Mouse (Mus musculus) neural tube, embryonic 15.5 days (tissue): ENCODE data around the gene Nipsnap3b. TPM values are rescaled to one million over a fixed set of nuclear protein-coding genes. Genes with fewer than 3 reads are reported as not detected.

Experiments used
- ATAC-seq: fragments of 200-750 bp; cut with Nextera tagmentation; 2 replicates; pipeline ENCODE4 v1.8.0; 2017; ENCODE audit warnings: mild to moderate bottlenecking, moderate TSS enrichment, moderate library complexity; ENCODE audit not compliant: low FRiP score
- H3K27ac ChIP-seq: fragments of 300-500 bp; sonication (generic); replicated peaks from 2 replicates; pipeline ENCODE4 v1.5.1; 2015; ENCODE audit warnings: mild to moderate bottlenecking, inconsistent platforms
- H3K27me3 ChIP-seq: fragments of 300-500 bp; sonication (generic); replicated peaks from 2 replicates; pipeline ENCODE4 v1.6.1; 2015; ENCODE audit warnings: inconsistent platforms
- H3K36me3 ChIP-seq: fragments of 300-500 bp; sonication (generic); 2 replicates; pipeline ENCODE4 v1.6.1; 2015; ENCODE audit warnings: inconsistent platforms
- H3K4me1 ChIP-seq: fragments of 300-500 bp; sonication (generic); 2 replicates; pipeline ENCODE4 v1.6.1; 2015; ENCODE audit warnings: inconsistent platforms
- H3K4me2 ChIP-seq: fragments of 300-500 bp; sonication (generic); 2 replicates; pipeline ENCODE4 v1.6.1; 2015; ENCODE audit warnings: inconsistent platforms, mild to moderate bottlenecking, moderate library complexity
- H3K4me3 ChIP-seq: fragments of 300-500 bp; sonication (generic); replicated peaks from 2 replicates; pipeline ENCODE4 v1.5.1; 2015; ENCODE audit warnings: mild to moderate bottlenecking, inconsistent platforms
- H3K9ac ChIP-seq: fragments of 300-500 bp; sonication (generic); replicated peaks from 2 replicates; pipeline ENCODE4 v1.6.1; 2015; ENCODE audit warnings: mild to moderate bottlenecking, inconsistent platforms
- H3K9me3 ChIP-seq: fragments of 300-500 bp; sonication (generic); replicated peaks from 2 replicates; pipeline ENCODE4 v1.6.1; 2016; ENCODE audit warnings: inconsistent platforms
- WGBS: fragments of 180-500 bp; shearing (Covaris S2); methylation state at CpG from one replicate; pipeline ENCODE4 v1.1.7; 2015; ENCODE audit warnings: mixed read lengths; 5-methylcytosine and 5-hydroxymethylcytosine counted together
- polyA plus RNA-seq: library from polyadenylated mRNA; unstranded; fragments of >200 nt; fragmentation: Nextera tagmentation; extraction: Ambion mirVana; gene quantifications from 2 replicates; pipeline ENCODE4 v1.2.1, GENCODE M21; 2015

The Nipsnap3b gene
- polyA plus RNA-seq, result 156 and 189 TPM in 2 replicates

GRCm38 (mm10) chr4:53011732-53012361 is at the start of gene Nipsnap3b:
Gene Nipsnap3b (plus strand): TSS chr4:53011880.
- Histone ChIP-seq H3K27ac (peak within 1 kb of the TSS; percentile 90), H3K4me1 (peaks cover 12% of the 10 kb centered on the region), H3K9me3 (no peaks in the 10 kb centered on the region), H3K4me3 (peak within 1 kb of the TSS; percentile 86), H3K9ac (peak within 1 kb of the TSS; percentile 84), H3K4me2 (peak within 1 kb of the TSS; percentile 55), H3K36me3 (peaks cover 17% of the 10 kb centered on the region), H3K27me3 (no peaks in the 10 kb centered on the region)
- under 1% methylated on average over 63 of the region's 63 CpGs for WGBS
- peak; percentile 96 for ATAC-seq

GRCm38 (mm10) chr4:52964247-52964646 is 47.4 kb upstream of the Nipsnap3b start, which contains the start of gene Olfr270:
Gene Olfr270 (plus strand): TSS chr4:52964547.
- H3K4me3 ChIP-seq, result no peak within 1 kb of the TSS

GRCm38 (mm10) chr4:52985216-52985615 is 26.5 kb upstream of the Nipsnap3b start:
- WGBS, result 73% methylated on average over 2 of the region's 2 CpGs
- H3K4me1 ChIP-seq, result peaks cover 4% of the 10 kb centered on the region; the same call in 1 of the 2 replicates
- H3K27me3 ChIP-seq, result no peaks in the 10 kb centered on the region
- no peak overlapping the region for H3K9ac ChIP-seq
- no peak for ATAC-seq
- no peak overlapping the region for H3K4me3 ChIP-seq
- no peaks in the 10 kb centered on the region for H3K9me3 ChIP-seq
- H3K27ac ChIP-seq, result no peak overlapping the region
- no peaks in the 10 kb centered on the region for H3K36me3 ChIP-seq
- H3K4me2 ChIP-seq, result no peak overlapping the region

More at GRCm38 (mm10) chr4:52964247-52964646, 47.4 kb upstream of the Nipsnap3b start, which contains the start of gene Olfr270:
- Histone ChIP-seq H3K9ac (no peak within 1 kb of the TSS), H3K9me3 (no peaks in the 10 kb centered on the region), H3K4me1 (no peaks in the 10 kb centered on the region), H3K27ac (no peak within 1 kb of the TSS), H3K27me3 (no peaks in the 10 kb centered on the region), H3K36me3 (no peaks in the 10 kb centered on the region), H3K4me2 (no peak within 1 kb of the TSS)
- no peak for ATAC-seq

GRCm38 (mm10) chr4:52986266-52986665 is 25.4 kb upstream of the Nipsnap3b start:
- Histone ChIP-seq H3K9me3 (no peaks in the 10 kb centered on the region), H3K4me3 (no peak overlapping the region), H3K27me3 (no peaks in the 10 kb centered on the region), H3K4me1 (peaks cover 4% of the 10 kb centered on the region; the same call in 1 of the 2 replicates), H3K4me2 (no peak overlapping the region), H3K36me3 (no peaks in the 10 kb centered on the region), H3K27ac (no peak overlapping the region), H3K9ac (no peak overlapping the region)
- no peak for ATAC-seq
- WGBS, result 87% methylated on average over 2 of the region's 2 CpGs

- 29% methylated on average over 12 of the region's 12 CpGs for WGBS
- Histone ChIP-seq H3K27ac (no peak within 1 kb of the TSS), H3K9ac (no peak within 1 kb of the TSS), H3K4me2 (peak within 1 kb of the TSS; percentile 43), H3K9me3 (no peaks in the 10 kb centered on the region), H3K4me3 (no peak within 1 kb of the TSS; the same call in 1 of the 2 replicates), H3K36me3 (no peaks in the 10 kb centered on the region), H3K4me1 (peaks cover 4% of the 10 kb centered on the region; the same call in 1 of the 2 replicates), H3K27me3 (no peaks in the 10 kb centered on the region)
- ATAC-seq, result no peak
Observed at GRCm38 (mm10) chr4:52989248-52989647, 22.4 kb upstream of the Nipsnap3b start, which contains the start of gene Nipsnap3a. Gene Nipsnap3a (plus strand): TSS chr4:52989272.

GRCm38 (mm10) chr4:52999449-52999848 is 12.2 kb upstream of the Nipsnap3b start:
- no peak overlapping the region for H3K9ac ChIP-seq
- no peaks in the 10 kb centered on the region for H3K36me3 ChIP-seq
- no peaks in the 10 kb centered on the region for H3K4me1 ChIP-seq
- 92% methylated on average over 6 of the region's 6 CpGs for WGBS
- no peak overlapping the region for H3K4me3 ChIP-seq
- H3K9me3 ChIP-seq, result no peaks in the 10 kb centered on the region
- no peak overlapping the region for H3K27ac ChIP-seq
- no peaks in the 10 kb centered on the region for H3K27me3 ChIP-seq
- ATAC-seq, result no peak
- H3K4me2 ChIP-seq, result no peak overlapping the region

GRCm38 (mm10) chr4:53000154-53000553 is 11.5 kb upstream of the Nipsnap3b start:
- Histone ChIP-seq H3K9me3 (no peaks in the 10 kb centered on the region), H3K9ac (no peak overlapping the region), H3K27me3 (no peaks in the 10 kb centered on the region), H3K4me1 (no peaks in the 10 kb centered on the region), H3K4me2 (no peak overlapping the region), H3K4me3 (no peak overlapping the region), H3K36me3 (no peaks in the 10 kb centered on the region), H3K27ac (no peak overlapping the region)
- 91% methylated on average over 8 of the region's 8 CpGs for WGBS
- no peak for ATAC-seq

GRCm38 (mm10) chr4:53009183-53009582 is 2.5 kb upstream of the Nipsnap3b start:
- Histone ChIP-seq H3K27me3 (no peaks in the 10 kb centered on the region), H3K36me3 (no peaks in the 10 kb centered on the region), H3K4me1 (peaks cover 12% of the 10 kb centered on the region), H3K4me2 (no peak overlapping the region), H3K9me3 (no peaks in the 10 kb centered on the region), H3K9ac (no peak overlapping the region), H3K4me3 (no peak overlapping the region), H3K27ac (no peak overlapping the region)
- 72% methylated on average over 4 of the region's 4 CpGs for WGBS
- no peak for ATAC-seq

- no peak overlapping the region for H3K4me2 ChIP-seq
- no peak overlapping the region for H3K27ac ChIP-seq
- H3K4me1 ChIP-seq, result peaks cover 12% of the 10 kb centered on the region
- no peak overlapping the region for H3K9ac ChIP-seq
- no peak for ATAC-seq
- WGBS, result 92% methylated on average over 4 of the region's 4 CpGs
- H3K36me3 ChIP-seq, result 0 out of 2 replicates have a peak, but pooled peaks cover 1% of the 10 kb centered on the region
- H3K27me3 ChIP-seq, result no peaks in the 10 kb centered on the region
- H3K9me3 ChIP-seq, result no peaks in the 10 kb centered on the region
- no peak overlapping the region for H3K4me3 ChIP-seq
Observed at GRCm38 (mm10) chr4:53009871-53010270, 1.8 kb upstream of the Nipsnap3b start.

GRCm38 (mm10) chr4:53014421-53014820 is 2.7 kb downstream of the Nipsnap3b start:
- 95% methylated on average over 7 of the region's 7 CpGs for WGBS
- no peak overlapping the region for H3K4me2 ChIP-seq
- H3K4me3 ChIP-seq, result no peak overlapping the region
- no peaks in the 10 kb centered on the region for H3K27me3 ChIP-seq
- ATAC-seq, result no peak
- peaks cover 12% of the 10 kb centered on the region for H3K4me1 ChIP-seq
- H3K9me3 ChIP-seq, result no peaks in the 10 kb centered on the region
- H3K9ac ChIP-seq, result no peak overlapping the region
- H3K27ac ChIP-seq, result no peak overlapping the region
- peaks cover 30% of the 10 kb centered on the region for H3K36me3 ChIP-seq

GRCm38 (mm10) chr4:53015024-53015423 is 3.3 kb downstream of the Nipsnap3b start:
- H3K4me2 ChIP-seq, result no peak overlapping the region
- no peak for ATAC-seq

GRCm38 (mm10) chr4:53018392-53018791 is 6.7 kb downstream of the Nipsnap3b start:
- H3K9me3 ChIP-seq, result no peaks in the 10 kb centered on the region
- no peak overlapping the region for H3K4me3 ChIP-seq
- no peaks in the 10 kb centered on the region for H3K4me1 ChIP-seq
- peaks cover 51% of the 10 kb centered on the region for H3K36me3 ChIP-seq
- H3K27ac ChIP-seq, result no peak overlapping the region
- no peaks in the 10 kb centered on the region for H3K27me3 ChIP-seq
- no peak overlapping the region for H3K4me2 ChIP-seq
- WGBS, result 100% methylated on average over 1 of the region's 1 CpGs
- ATAC-seq, result no peak
- H3K9ac ChIP-seq, result no peak overlapping the region

More at GRCm38 (mm10) chr4:53015024-53015423, 3.3 kb downstream of the Nipsnap3b start:
- H3K27me3 ChIP-seq, result no peaks in the 10 kb centered on the region
- H3K9ac ChIP-seq, result no peak overlapping the region
- WGBS, result 97% methylated on average over 3 of the region's 3 CpGs
- H3K4me3 ChIP-seq, result no peak overlapping the region
- no peak overlapping the region for H3K27ac ChIP-seq
- H3K36me3 ChIP-seq, result peaks cover 30% of the 10 kb centered on the region
- H3K4me1 ChIP-seq, result peaks cover 12% of the 10 kb centered on the region
- H3K9me3 ChIP-seq, result no peaks in the 10 kb centered on the region
